Mouse (Mus musculus) spleen, postnatal 10 days (tissue): ENCODE data around the gene Faf1.

ENCODE experiments used
- DNase-seq, 2 experiments: peaks; one replicate each; pipeline ENCODE4 v3.0.0; 2021 to 2022; ENCODE audit warnings: low spot score in 2 of 2

Gene Faf1

GRCm38 (mm10) chr4:109676218-109677215 is at the start of gene Faf1:
TSS of gene Faf1 (plus strand) at chr4:109676588.
- DNase-seq = peak; percentile 98

GRCm38 (mm10) chr4:109630215-109630614 is 46.2 kb upstream of the Faf1 start:
- DNase-seq = no peak

DNA sequence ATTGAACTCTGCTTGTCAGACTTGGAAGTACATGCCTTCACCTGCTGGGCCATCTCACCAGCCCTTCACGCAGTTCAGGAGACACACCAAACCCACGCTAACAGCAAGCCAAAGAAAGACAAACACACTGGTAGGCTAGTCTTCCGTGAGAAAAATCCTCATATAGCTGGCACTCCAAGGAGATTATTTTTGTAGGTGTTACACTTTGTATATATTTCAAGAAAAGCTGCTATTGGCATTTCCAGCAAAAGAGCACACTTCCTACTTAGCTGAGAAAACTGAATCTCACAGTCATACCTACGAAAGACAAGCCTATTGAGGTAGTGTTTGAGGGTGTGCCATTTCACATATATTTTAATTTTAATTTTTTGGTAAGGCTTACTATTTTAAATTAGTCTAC is 45.4 kb upstream of the Faf1 start:
- no peak for DNase-seq

DNA sequence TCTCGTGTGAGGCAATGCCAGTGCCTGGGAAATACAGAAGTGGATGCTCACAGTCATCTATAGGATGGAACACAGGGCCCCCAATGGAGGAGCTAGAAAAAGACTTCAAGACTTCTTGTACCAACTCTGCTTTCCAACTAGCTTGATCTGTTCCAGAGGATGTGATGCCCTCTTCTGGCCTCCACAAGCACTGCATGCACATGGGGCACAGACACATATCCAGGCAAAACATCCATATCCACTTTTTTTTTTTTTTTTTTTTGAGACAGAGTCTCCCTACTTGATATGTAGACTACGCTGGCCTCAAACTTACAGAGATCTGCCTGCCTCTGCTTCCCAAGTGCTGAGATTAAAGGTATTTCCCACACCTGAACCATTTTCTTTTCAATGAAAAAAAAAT is 41.4 kb upstream of the Faf1 start:
- peak in 1 of 2 experiments; percentile 50 for DNase-seq

DNA sequence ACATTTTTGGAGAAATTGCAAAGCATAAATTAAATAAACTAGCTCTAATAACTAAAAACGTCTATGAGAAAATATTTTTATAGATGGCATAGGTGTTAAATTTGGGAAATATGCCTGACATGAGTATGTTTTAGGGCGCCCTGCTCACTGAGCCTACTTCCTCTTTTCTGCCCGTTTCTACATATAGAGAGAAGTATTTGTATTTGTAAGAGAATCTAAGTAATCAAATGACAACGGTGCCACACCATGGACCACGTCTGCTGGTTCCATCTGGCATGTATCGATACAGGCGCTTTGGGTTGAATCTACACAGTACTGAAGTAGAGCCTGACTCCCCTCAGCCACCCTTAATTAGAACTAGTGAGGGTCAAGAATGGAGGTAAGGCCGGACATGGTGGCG is 37.0 kb upstream of the Faf1 start:
- DNase-seq = no peak

DNA sequence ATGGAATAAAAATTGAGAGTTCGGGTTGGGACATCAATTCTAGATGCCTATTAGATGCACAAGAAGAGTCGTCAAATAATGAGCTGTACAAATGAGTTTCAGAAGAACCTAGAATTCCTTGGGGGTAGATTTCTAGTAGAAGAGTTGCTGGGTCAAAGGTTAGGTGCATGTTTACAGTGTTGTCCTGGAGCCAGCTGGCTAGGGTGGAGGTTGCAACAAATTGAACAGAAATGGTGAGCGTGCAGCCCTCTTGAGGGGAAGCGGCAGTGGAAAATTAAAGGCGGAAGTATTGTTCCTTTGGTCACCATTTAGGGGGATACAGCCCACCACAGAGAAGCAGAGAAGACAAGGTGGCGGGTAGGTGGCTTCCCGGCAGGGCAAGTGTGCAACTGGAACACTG is 36.2 kb upstream of the Faf1 start:
- no peak for DNase-seq

DNA sequence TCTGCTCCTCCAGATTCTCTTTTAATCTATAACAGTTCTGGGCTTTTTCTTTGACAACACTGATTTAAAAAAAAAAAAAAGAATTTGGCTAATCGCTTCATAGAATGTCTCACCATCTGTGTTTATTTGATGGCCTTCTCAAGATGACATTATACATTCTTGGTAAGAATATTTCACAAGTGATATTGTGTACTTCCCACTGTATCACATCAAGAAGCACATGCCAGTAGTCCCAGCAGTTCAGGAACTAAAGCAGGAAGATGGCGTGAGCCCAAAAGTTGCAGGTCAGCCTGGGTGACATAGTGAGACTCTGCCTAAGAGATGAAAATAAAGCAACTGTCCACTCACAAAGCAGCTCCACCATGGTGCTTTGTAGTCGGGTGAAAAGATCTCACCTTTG is 34.9 kb upstream of the Faf1 start:
- DNase-seq = no peak

GRCm38 (mm10) chr4:109647281-109647680 is 29.1 kb upstream of the Faf1 start:
- no peak for DNase-seq

DNA sequence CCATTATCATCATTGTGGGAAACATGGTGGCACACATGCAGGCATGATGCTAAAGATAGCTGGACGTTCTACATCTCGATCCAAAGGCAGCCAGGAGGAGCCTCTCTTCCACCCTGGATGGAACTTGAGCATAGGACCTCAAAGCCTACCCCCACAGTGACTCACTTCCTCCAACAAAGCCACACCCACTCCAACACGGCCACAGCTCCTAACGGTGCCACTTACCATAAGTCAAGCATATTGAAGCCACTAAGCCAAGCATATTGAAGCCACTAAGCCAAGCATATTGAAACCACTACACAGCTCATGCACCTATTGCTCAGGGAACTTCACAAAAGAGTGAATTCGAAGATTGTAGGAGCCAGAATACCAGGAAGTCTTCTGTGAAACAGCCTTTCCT is 27.1 kb upstream of the Faf1 start:
- no peak for DNase-seq

- no peak for DNase-seq
Measured at GRCm38 (mm10) chr4:109653251-109653650, 23.1 kb upstream of the Faf1 start.

GRCm38 (mm10) chr4:109654701-109655100 is 21.7 kb upstream of the Faf1 start:
- DNase-seq = no peak

DNA sequence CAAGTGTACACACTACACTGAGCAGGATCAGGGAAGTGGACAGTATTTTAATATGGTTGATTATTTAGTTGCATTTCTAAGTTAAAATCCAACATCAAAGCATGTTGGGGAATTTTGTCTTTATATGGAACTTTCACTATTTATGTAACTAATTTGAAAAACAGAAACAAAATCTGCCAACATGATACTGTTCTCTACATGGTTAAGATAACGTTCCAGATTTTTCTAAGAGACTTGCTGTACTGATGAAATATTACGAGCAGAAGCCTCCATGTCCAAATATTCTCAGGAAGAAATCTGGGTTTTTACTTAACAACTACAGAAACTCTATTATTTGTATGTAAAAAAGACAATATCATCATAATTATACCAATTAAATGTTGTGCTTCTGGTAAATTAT is 20.6 kb upstream of the Faf1 start:
- DNase-seq = no peak

GRCm38 (mm10) chr4:109656301-109656700 is 20.1 kb upstream of the Faf1 start:
- DNase-seq = no peak

DNA sequence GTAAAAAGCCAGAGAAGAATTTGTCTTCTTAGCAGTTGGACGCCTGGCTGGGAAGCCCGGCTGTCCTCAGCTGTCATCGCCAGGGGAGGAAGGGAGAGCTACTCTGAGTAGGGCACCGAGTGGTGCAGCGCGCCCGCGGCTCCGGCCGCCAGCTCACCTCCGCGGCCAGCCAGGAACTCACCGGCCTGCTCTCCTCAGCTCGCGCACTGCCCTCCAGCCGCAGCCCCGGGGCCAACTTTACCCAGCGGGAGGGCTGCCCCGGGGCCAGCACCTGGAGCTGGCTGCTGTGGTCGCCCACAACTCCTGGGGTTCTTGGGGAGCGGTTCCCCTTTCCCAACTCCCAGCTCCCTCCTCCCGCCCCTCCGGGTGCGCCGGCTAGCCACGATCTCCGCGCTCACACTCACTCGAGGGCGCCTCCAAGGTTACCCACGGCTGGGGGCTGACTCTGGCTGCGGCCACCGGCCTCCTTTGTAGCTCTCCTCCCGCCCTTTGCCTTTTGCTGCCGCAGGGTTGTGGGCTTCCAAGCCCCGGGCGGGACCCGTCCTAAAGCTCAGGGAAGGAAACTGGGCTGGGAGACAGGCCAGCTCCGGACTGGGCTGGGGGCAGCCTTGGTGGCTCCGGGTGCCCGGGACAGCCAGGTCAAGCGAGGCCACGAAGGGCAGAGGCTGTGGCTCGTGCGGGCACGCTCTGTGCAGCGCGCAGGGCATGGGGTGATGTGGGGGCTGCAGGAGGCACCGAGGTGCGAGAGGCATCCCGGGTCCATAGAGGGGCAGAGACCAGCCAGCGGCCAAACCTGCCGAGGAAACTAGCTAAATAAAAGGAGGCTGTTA is 19.2 kb upstream of the Faf1 start:
- DNase-seq = peak; percentile 46 to 53

DNA sequence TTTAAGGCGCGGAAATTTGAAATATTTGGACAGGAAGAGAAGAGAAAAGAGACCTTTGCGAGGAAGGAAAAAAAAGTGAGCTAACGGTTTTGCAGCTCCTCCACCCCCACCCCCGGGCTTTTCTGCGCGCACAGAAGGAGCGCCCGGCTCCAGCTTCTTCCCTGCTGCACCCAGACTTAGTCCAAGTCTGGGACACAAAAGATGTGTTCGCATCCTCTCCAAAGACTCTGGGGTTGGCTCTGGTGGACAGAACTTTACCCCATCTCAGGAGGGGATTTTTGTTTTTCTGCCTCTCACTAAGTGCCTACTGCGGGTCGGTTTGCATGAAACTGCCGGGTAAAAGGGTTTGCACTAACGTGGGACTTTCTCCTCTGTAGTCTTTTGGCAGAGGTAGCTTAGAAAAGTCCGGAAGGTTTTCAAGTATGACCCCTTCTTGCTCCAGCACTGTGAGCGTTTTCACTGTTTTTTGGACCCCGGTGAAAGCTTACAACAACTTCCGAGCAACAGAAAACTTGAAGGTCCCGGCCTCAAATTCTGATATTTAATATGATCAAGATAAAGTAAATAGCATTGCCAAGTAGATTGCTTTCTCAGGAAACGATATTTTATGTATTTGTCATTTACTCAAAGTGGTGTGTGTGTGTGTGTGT is 18.4 kb upstream of the Faf1 start:
- DNase-seq = peak in 1 of 2 experiments; percentile 25

- DNase-seq = no peak
Measured at GRCm38 (mm10) chr4:109658826-109659225, 17.6 kb upstream of the Faf1 start.

- no peak for DNase-seq
Measured at GRCm38 (mm10) chr4:109659571-109659970, 16.8 kb upstream of the Faf1 start.

- no peak for DNase-seq
Measured at GRCm38 (mm10) chr4:109660568-109660967, 15.8 kb upstream of the Faf1 start.

GRCm38 (mm10) chr4:109661183-109661582 is 15.2 kb upstream of the Faf1 start:
- DNase-seq = no peak

- no peak for DNase-seq
Measured at GRCm38 (mm10) chr4:109662271-109662670, 14.1 kb upstream of the Faf1 start.

DNA sequence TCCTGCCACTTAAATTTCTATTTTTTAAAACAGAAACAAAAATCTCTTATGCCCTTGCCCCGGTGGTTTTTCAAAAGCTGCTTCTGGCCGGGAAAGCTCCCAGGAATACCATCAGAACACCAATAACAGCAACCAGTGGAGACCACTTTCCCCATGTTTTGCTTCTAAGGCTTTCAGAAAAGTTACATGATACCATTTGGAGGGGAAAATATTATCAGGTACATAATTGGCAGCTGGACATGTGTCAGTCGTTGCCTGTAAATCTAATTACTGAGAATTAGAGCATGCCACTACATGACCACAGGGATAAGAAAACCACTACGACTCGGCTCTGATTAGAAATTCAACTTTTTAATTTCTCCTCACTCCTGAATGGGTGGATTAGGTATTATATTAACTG is 12.3 kb upstream of the Faf1 start:
- no peak for DNase-seq
